Mouse (Mus musculus): ENCODE results near the gene Phactr4.

DNA sequence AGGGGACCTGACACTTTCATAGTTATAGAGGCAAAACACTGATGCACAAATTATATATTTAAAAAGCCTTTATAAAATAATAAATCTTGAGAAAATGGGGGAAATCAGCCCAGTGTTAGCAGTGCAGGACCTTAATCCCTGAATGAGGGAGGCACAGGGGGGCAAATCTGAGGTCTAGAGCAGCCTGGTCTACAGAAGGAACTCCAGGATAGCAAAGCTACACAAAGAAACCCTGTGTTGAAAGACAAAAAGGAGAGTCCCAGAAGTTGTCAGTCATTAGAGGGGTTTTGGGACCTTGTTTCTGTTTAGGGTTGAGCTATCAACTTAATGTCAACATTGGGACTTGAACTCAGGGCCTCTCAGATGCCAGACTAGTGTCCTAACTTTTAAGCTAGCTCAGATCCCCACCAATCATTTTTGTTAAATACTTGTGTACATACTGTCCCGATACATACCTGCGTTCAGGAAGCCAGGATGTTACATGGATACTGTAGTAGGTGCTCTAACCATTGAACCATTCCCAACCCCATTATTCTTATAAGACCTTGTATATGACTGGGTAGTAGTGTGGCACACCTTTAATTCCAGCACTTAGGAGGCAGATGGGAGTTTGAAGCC, 72.1 kb downstream of the Phactr4 start:
- no peak for TF ChIP-seq USF1 (IDR thresholded peaks at IDR 0.05; ENCODE audit: low read depth, low read length)
- no peak for TF ChIP-seq CHD1 (IDR thresholded peaks at IDR 0.05; ENCODE audit: low read depth, low read length)
- peak in 1 of 2 experiments; percentile 4; a peak in 2 of 4 replicates for TF ChIP-seq CTCF (conservative IDR thresholded peaks at IDR 0.05 in 1 of 2, IDR thresholded peaks at IDR 0.05 in 1 of 2; ENCODE audit: low read depth in 2 of 2, low read length in 2 of 2)
- TF ChIP-seq POLR2A (IDR thresholded peaks at IDR 0.05; ENCODE audit: low read depth, low read length): peak; percentile 64
- no peak for TF ChIP-seq ELF1 (IDR thresholded peaks at IDR 0.05; ENCODE audit: low read depth, low read length)
- TF ChIP-seq BHLHE40 (IDR thresholded peaks at IDR 0.05; ENCODE audit: low read depth, low read length): no peak
- TF ChIP-seq RCOR1 (conservative IDR thresholded peaks at IDR 0.05; ENCODE audit: low read depth, low read length): no peak
- no peak for TF ChIP-seq ETS1 (conservative IDR thresholded peaks at IDR 0.05; ENCODE audit: low read depth, low read length)
- TF ChIP-seq HCFC1 (IDR thresholded peaks at IDR 0.05; ENCODE audit: low read depth, low read length): no peak
